Mouse (Mus musculus) olfactory bulb, adult 2 months (tissue): ENCODE measurements around the gene Calhm3. TPM values are rescaled to one million over a fixed set of nuclear protein-coding genes. Genes with fewer than 3 reads are reported as not detected.

Experiments used
- H3K27ac ChIP-seq: fragments of 200-500 bp; 2 replicates; pipeline ENCODE4 v1.5.1; 2012; ENCODE audit warnings: low read depth, low read length; ENCODE audit not compliant: insufficient read depth
- H3K4me1 ChIP-seq: fragments of 200-500 bp; 2 replicates; pipeline ENCODE4 v1.6.1; 2012; ENCODE audit warnings: low read length; ENCODE audit not compliant: control insufficient read depth, insufficient read depth
- H3K4me3 ChIP-seq: fragments of 200-500 bp; 2 replicates; pipeline ENCODE4 v1.5.1; 2012; ENCODE audit warnings: mild to moderate bottlenecking, low read depth, low read length, moderate library complexity; ENCODE audit not compliant: insufficient read depth
- CTCF ChIP-seq: fragments of 200-500 bp; IDR thresholded peaks from 2 replicates; pipeline ENCODE4 v1.5.1; 2012; ENCODE audit warnings: low read depth, mild to moderate bottlenecking, low read length, moderate library complexity; ENCODE audit not compliant: insufficient read depth
- POLR2A ChIP-seq: fragments of 200-500 bp; IDR thresholded peaks from 2 replicates; pipeline ENCODE4 v1.6.1; 2012; ENCODE audit warnings: mild to moderate bottlenecking, low read depth, low read length, moderate library complexity; ENCODE audit not compliant: insufficient read depth
- WGBS: fragments of 180-500 bp; shearing (Covaris S2); methylation state at CpG from one replicate; pipeline ENCODE4 v1.1.7; 2018; 5-methylcytosine and 5-hydroxymethylcytosine counted together
- polyA plus RNA-seq: library from polyadenylated mRNA; stranded (reverse); fragments of >200 nt; gene quantifications from 2 replicates; pipeline ENCODE4 v1.2.4, GENCODE M21; 2012; ENCODE audit warnings: low replicate concordance; ENCODE audit not compliant: missing spikeins, insufficient read depth, insufficient read length

Gene Calhm3
- not detected in 2 replicates for polyA plus RNA-seq

GRCm38 (mm10) chr19:47157664-47158063 lies at the start of gene Calhm3:
Gene Calhm3, minus strand, starts transcription at chr19:47157764.
- Histone ChIP-seq H3K4me3 (no peak within 1 kb of the TSS), H3K27ac (no peak within 1 kb of the TSS), H3K4me1 (no peaks in the 10 kb centered on the region)
- 85% methylated on average over 11 of the region's 11 CpGs for WGBS
- no peak for TF ChIP-seq POLR2A
- no peak for TF ChIP-seq CTCF

DNA sequence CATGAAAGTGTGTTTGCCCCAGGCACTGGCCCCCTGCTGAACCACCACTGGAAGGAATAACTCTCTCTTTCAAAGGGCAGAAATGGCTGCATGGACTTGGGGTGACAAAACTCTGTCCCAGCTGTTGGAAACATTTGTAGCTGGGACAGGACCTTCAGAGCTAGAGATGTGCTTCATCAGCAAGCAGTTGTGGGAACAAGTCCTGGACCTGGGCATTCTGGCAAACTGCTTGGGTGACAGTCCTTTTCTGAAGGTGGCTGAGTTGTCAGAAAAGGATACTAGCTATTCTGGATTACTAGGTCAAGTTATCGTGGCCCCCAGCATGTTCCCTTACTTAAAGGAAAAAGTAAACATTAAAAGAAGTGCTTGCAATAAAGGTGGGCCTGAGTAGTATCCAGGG lies 48.6 kb upstream of the Calhm3 start:
- H3K27ac ChIP-seq, result no peak overlapping the region
- TF ChIP-seq POLR2A (no peak), CTCF (no peak)
- WGBS, result 78% methylated on average over 1 of the region's 1 CpGs
- H3K4me3 ChIP-seq, result no peak overlapping the region
- H3K4me1 ChIP-seq, result peaks cover 7% of the 10 kb centered on the region

DNA sequence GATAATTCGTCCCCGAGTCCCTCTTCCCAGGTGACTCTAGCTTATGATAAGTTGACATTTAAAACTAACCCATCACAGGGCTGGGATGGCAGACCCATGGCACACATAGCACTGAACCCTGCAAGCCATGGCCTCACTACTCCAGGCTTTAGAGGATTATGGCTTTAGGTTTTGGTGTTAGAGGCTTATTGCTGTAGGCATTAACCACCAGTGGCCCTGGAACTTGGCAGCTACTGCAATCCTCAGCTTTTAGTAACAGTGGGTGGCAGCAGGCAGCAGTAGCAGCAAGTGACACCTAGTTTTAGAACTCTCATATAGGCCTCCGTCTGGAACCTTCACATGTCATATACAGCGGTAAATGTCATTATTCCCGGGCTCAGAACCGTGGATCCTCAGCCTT lies 47.1 kb upstream of the Calhm3 start:
- H3K4me3 ChIP-seq, result no peak overlapping the region
- TF ChIP-seq CTCF, result no peak
- TF ChIP-seq POLR2A, result no peak
- 79% methylated on average over 6 of the region's 6 CpGs for WGBS
- H3K4me1 ChIP-seq, result peaks cover 8% of the 10 kb centered on the region
- no peak overlapping the region for H3K27ac ChIP-seq

DNA sequence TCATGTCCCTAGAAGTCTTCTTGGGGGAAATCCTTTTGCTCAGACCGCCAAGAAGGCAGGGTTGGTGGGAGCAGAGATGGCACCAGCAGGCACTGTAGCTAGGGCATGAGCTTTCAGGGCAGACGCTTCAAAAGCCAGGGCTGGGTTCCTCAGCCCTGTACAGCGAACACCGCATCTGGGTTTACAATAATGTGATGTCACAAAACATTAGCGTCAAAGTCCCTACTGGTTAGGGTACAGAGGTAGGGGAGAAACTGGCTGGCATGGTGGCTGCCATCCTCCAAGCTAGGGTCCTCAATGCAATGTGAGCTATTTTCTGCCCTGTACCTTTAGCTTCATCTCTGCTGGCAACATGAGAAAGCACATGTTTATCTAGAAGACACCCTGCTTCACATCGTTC lies 45.5 kb upstream of the Calhm3 start:
- H3K27ac ChIP-seq, result no peak overlapping the region
- no peak overlapping the region for H3K4me3 ChIP-seq
- WGBS, result 94% methylated on average over 6 of the region's 6 CpGs
- peaks cover 8% of the 10 kb centered on the region for H3K4me1 ChIP-seq
- TF ChIP-seq CTCF, result no peak
- TF ChIP-seq POLR2A, result no peak

- TF ChIP-seq POLR2A (no peak), CTCF (no peak)
- Histone ChIP-seq H3K27ac (no peak overlapping the region), H3K4me3 (no peak overlapping the region), H3K4me1 (peaks cover 8% of the 10 kb centered on the region)
- WGBS, result 86% methylated on average over 6 of the region's 6 CpGs
Measured at GRCm38 (mm10) chr19:47202429-47202828, 44.9 kb upstream of the Calhm3 start.

DNA sequence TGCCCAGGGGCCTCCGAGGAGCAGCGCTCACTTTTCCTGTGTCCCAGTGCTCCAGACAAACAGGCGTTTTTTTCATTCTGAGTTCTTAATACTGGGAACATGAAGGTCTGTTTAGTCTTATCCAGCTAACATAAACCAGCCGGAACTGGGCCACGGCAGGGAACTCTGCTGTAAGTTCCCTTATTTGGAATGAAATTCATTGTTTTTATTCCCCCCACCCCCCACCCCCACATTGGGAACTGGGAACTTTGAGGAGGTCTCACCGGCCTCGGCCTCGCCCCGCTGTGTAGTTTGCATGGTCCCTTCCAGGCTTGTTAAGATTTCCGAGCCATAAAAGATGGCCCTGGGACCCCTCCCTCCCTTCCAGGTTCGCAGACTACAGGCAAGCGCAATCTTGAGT lies 44.4 kb upstream of the Calhm3 start:
- Histone ChIP-seq H3K27ac (no peak overlapping the region), H3K4me1 (peaks cover 8% of the 10 kb centered on the region), H3K4me3 (no peak overlapping the region)
- no peak for TF ChIP-seq POLR2A
- TF ChIP-seq CTCF, result no peak
- WGBS, result 74% methylated on average over 12 of the region's 12 CpGs

GRCm38 (mm10) chr19:47198671-47199350 lies 41.2 kb upstream of the Calhm3 start:
- H3K4me3 ChIP-seq, result no peak overlapping the region
- H3K27ac ChIP-seq, result no peak overlapping the region
- WGBS, result 83% methylated on average over 13 of the region's 13 CpGs
- H3K4me1 ChIP-seq, result peaks cover 8% of the 10 kb centered on the region
- no peak for TF ChIP-seq CTCF
- TF ChIP-seq POLR2A, result no peak

DNA sequence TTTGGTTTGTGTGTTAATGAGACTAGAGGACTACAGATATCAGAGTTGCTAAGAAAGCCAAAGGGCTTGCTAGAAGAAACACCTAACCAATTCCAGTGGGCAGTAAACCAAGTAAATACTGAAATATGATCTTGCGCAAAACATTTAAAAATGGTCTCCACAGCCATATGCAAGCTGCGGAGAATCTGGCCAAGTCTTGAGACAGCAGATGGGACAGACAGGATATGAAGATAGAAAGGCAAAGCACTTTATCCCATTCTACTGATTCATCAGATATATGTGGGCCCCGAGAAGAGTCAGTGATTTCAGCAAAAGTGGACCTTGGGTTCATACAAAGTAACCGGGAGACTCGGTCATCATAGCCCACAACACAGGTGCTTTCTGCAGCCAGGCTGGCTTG lies 34.6 kb upstream of the Calhm3 start:
- 98% methylated on average over 5 of the region's 5 CpGs for WGBS
- TF ChIP-seq POLR2A (no peak), CTCF (no peak)
- H3K4me1 ChIP-seq, result peaks cover 7% of the 10 kb centered on the region
- H3K27ac ChIP-seq, result no peak overlapping the region
- H3K4me3 ChIP-seq, result no peak overlapping the region

GRCm38 (mm10) chr19:47188515-47189128 lies 31.1 kb upstream of the Calhm3 start:
- 46% methylated on average over 11 of the region's 11 CpGs for WGBS
- no peak overlapping the region for H3K27ac ChIP-seq

More at GRCm38 (mm10) chr19:47188515-47189128, 31.1 kb upstream of the Calhm3 start:
- peaks cover 16% of the 10 kb centered on the region for H3K4me1 ChIP-seq
- no peak overlapping the region for H3K4me3 ChIP-seq
- TF ChIP-seq POLR2A (no peak), CTCF (no peak)
